Mouse (Mus musculus): ENCODE measurements around the gene Ercc6.

DNA sequence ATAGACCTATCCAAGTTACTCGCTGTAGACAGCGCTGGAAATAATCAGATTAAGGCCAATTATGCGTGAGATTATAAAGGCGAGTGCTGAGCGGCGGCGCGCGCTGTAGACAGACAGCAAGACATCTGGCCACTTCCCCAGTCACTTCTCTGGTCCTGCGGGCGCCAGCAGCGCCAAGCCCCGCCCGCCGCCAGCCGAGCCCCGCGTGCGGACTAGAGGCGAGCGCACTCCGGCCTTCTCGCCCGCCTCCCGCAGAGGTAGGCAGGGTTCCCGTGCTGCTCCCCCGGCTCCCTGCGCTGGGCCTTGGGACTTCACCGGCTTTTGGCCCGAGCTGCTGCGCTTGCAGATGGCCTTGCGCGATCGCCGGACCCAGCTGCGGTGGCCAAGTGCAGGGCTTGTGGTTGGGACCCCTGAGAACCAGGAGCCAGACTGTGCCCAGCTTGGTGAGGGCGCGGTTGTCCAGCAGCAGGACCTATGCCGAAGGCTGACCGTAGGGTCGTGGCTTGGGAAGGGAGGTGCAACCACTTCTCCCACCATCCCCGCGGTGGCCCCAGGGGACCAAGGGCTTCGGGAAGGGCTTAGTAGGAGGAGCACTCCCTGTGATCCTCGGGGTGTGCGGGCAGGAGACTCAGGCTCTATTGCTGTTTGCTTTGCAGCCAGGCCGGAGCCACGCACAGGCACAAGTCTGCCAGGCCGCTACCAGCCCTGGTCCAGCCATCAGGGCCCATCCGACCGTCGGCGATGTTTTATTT is 86.1 kb downstream of the Ercc6 start, which contains the start of gene Prrxl1:
- no peak for TF ChIP-seq EP300 (optimal IDR thresholded peaks at IDR 0.05)
- no peak for TF ChIP-seq CTCF (IDR thresholded peaks at IDR 0.05; ENCODE audit: low read depth)

Measured in stomach, postnatal 0 days (tissue).